Mouse (Mus musculus): ENCODE data around the gene Abhd15.

DNA sequence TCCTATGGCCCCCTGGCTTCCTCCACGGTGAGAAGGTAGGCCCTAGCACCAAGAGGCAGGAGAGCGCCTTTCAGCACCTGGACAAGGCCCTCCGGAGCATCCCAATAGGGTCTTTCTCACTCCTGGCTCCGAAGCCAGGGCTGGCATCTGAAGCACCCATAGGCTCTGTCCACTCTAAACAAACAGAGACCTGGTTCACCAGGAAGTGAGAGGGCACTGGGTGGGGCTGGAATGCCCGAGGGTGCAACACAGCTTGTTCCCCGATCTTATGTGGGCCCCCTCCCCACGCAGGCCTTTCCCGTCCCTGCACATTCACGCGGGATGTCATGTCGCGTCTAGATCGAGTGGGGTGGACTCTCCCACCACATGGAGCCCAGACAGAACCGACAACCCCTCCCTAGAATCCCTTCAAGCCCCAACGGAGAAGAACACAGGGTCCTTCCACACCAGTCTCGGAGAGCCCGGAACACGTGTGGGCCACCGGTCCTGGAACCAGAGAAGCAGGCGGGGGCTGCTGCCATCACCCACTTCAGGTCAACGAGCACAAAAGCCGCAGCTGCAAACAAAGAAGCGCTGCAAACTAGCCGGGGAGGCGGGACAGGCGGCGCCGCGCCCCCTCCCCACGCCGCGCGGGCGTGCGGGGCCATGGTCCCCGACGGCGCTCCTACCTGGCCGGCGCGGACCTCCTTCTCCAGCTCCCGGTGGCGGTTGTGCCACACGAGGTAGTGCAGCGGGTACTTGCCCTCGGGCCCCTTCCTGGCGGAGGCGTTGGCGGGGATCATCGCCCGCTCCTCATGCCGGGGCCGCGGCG, 25.9 kb upstream of the Abhd15 start:
- no peak for TF ChIP-seq POLR2A (IDR thresholded peaks at IDR 0.05; ENCODE audit: low read depth, low read length)
- no peak for TF ChIP-seq CTCF (IDR thresholded peaks at IDR 0.05; ENCODE audit: extremely low read depth, insufficient read length, insufficient replicate concordance, low read depth, low read length)

Measured in small intestine, adult 2 months (tissue).